Mouse (Mus musculus): ENCODE measurements around the gene Csnk1d. TPM values are rescaled to one million over a fixed set of nuclear protein-coding genes. Genes with fewer than 3 reads are reported as not detected.

The Csnk1d gene
- polyA plus RNA-seq, 1 experiment from 2014 or later = 147 TPM

- H3K4me1 ChIP-seq (replicated peaks) = peaks cover 15% of the 10 kb centered on the region
- H3K4me3 ChIP-seq = no peak overlapping the region
- ATAC-seq (ENCODE audit: low FRiP score) = no peak
- no peaks in the 10 kb centered on the region for H3K9me3 ChIP-seq
- no peak overlapping the region for H3K4me2 ChIP-seq
- no peaks in the 10 kb centered on the region for H3K27me3 ChIP-seq
- no peak overlapping the region for H3K9ac ChIP-seq
- no peak overlapping the region for H3K27ac ChIP-seq
- peaks cover 80% of the 10 kb centered on the region for H3K36me3 ChIP-seq
These were observed 8.7 kb downstream of the Csnk1d start for GRCm38 (mm10) chr11:120982459-120982858.

GRCm38 (mm10) chr11:120981661-120982060, 9.5 kb downstream of the Csnk1d start:
- Histone ChIP-seq H3K4me2 (no peak overlapping the region), H3K27ac (no peak overlapping the region), H3K9ac (no peak overlapping the region), H3K4me1 (replicated peaks) (peaks cover 7% of the 10 kb centered on the region), H3K27me3 (no peaks in the 10 kb centered on the region), H3K4me3 (no peak overlapping the region), H3K9me3 (no peaks in the 10 kb centered on the region), H3K36me3 (peaks cover 87% of the 10 kb centered on the region)
- ATAC-seq (ENCODE audit: low FRiP score) = no peak
- WGBS = 90% methylated on average over 4 of the region's 4 CpGs

- Histone ChIP-seq H3K27ac (no peak overlapping the region), H3K27me3 (no peaks in the 10 kb centered on the region), H3K4me1 (replicated peaks) (peaks cover 6% of the 10 kb centered on the region), H3K9ac (no peak overlapping the region), H3K4me3 (no peak overlapping the region), H3K36me3 (peaks cover 87% of the 10 kb centered on the region), H3K4me2 (no peak overlapping the region), H3K9me3 (no peaks in the 10 kb centered on the region)
- no peak for ATAC-seq (ENCODE audit: low FRiP score)
- 89% methylated on average over 9 of the region's 9 CpGs for WGBS
These were observed 10.6 kb downstream of the Csnk1d start for GRCm38 (mm10) chr11:120980427-120981035.

GRCm38 (mm10) chr11:120979711-120980426, 11.3 kb downstream of the Csnk1d start:
- Histone ChIP-seq H3K4me3 (no peak overlapping the region), H3K9ac (no peak overlapping the region), H3K9me3 (no peaks in the 10 kb centered on the region), H3K27ac (no peak overlapping the region), H3K4me2 (no peak overlapping the region), H3K36me3 (peaks cover 87% of the 10 kb centered on the region), H3K27me3 (no peaks in the 10 kb centered on the region), H3K4me1 (replicated peaks) (peaks cover 3% of the 10 kb centered on the region; the same call in 1 of the 2 replicates)
- ATAC-seq (ENCODE audit: low FRiP score) = no peak
- 92% methylated on average over 8 of the region's 8 CpGs for WGBS

- no peak overlapping the region for H3K4me3 ChIP-seq
- H3K36me3 ChIP-seq = peaks cover 95% of the 10 kb centered on the region
- no peak overlapping the region for H3K9ac ChIP-seq
- ATAC-seq (ENCODE audit: low FRiP score) = no peak
- no peak overlapping the region for H3K4me2 ChIP-seq
- no peaks in the 10 kb centered on the region for H3K27me3 ChIP-seq
- H3K4me1 ChIP-seq (replicated peaks) = no peaks in the 10 kb centered on the region
- H3K9me3 ChIP-seq = no peaks in the 10 kb centered on the region
- no peak overlapping the region for H3K27ac ChIP-seq
- WGBS = 81% methylated on average over 6 of the region's 6 CpGs
These were observed 17.8 kb downstream of the Csnk1d start for GRCm38 (mm10) chr11:120973318-120973717.

- no peak overlapping the region for H3K9ac ChIP-seq
- no peaks in the 10 kb centered on the region for H3K4me1 ChIP-seq (replicated peaks)
- no peak for ATAC-seq (ENCODE audit: low FRiP score)
- peaks cover 97% of the 10 kb centered on the region for H3K36me3 ChIP-seq
- WGBS = 95% methylated on average over 5 of the region's 5 CpGs
- H3K9me3 ChIP-seq = no peaks in the 10 kb centered on the region
- no peak overlapping the region for H3K4me3 ChIP-seq
- H3K4me2 ChIP-seq = no peak overlapping the region
- H3K27me3 ChIP-seq = no peaks in the 10 kb centered on the region
- no peak overlapping the region for H3K27ac ChIP-seq
These were observed 19.9 kb downstream of the Csnk1d start for GRCm38 (mm10) chr11:120971237-120971636.

GRCm38 (mm10) chr11:120969742-120970141, 21.4 kb downstream of the Csnk1d start:
- Histone ChIP-seq H3K9me3 (no peaks in the 10 kb centered on the region), H3K27ac (no peak overlapping the region), H3K4me3 (no peak overlapping the region), H3K4me2 (no peak overlapping the region), H3K36me3 (peaks cover 99% of the 10 kb centered on the region), H3K9ac (no peak overlapping the region), H3K27me3 (no peaks in the 10 kb centered on the region), H3K4me1 (replicated peaks) (peaks cover 8% of the 10 kb centered on the region)
- 97% methylated on average over 5 of the region's 5 CpGs for WGBS
- no peak for ATAC-seq (ENCODE audit: low FRiP score)

- no peaks in the 10 kb centered on the region for H3K27me3 ChIP-seq
- no peak overlapping the region for H3K27ac ChIP-seq
- WGBS = 92% methylated on average over 4 of the region's 4 CpGs
- peaks cover 12% of the 10 kb centered on the region for H3K4me1 ChIP-seq (replicated peaks)
- H3K9me3 ChIP-seq = no peaks in the 10 kb centered on the region
- H3K4me3 ChIP-seq = no peak overlapping the region
- H3K4me2 ChIP-seq = no peak overlapping the region
- peaks cover 98% of the 10 kb centered on the region for H3K36me3 ChIP-seq
- ATAC-seq (ENCODE audit: low FRiP score) = no peak
- no peak overlapping the region for H3K9ac ChIP-seq
These were observed 25.5 kb downstream of the Csnk1d start for GRCm38 (mm10) chr11:120965587-120965986.

GRCm38 (mm10) chr11:120964195-120965157, 26.7 kb downstream of the Csnk1d start:
- ATAC-seq (ENCODE audit: low FRiP score) = no peak
- no peak overlapping the region; the same call in 1 of the 2 replicates for H3K27ac ChIP-seq
- H3K4me1 ChIP-seq (replicated peaks) = peaks cover 12% of the 10 kb centered on the region
- no peak overlapping the region for H3K4me3 ChIP-seq
- H3K4me2 ChIP-seq = no peak overlapping the region
- peaks cover 91% of the 10 kb centered on the region for H3K36me3 ChIP-seq
- 77% methylated on average over 10 of the region's 10 CpGs for WGBS
- no peaks in the 10 kb centered on the region for H3K9me3 ChIP-seq
- no peak overlapping the region for H3K9ac ChIP-seq
- no peaks in the 10 kb centered on the region for H3K27me3 ChIP-seq

- H3K27ac ChIP-seq = no peak overlapping the region
- H3K4me1 ChIP-seq (replicated peaks) = peaks cover 12% of the 10 kb centered on the region
- no peak overlapping the region for H3K4me3 ChIP-seq
- H3K36me3 ChIP-seq = peaks cover 84% of the 10 kb centered on the region
- no peaks in the 10 kb centered on the region for H3K27me3 ChIP-seq
- H3K4me2 ChIP-seq = no peak overlapping the region
- no peak for ATAC-seq (ENCODE audit: low FRiP score)
- 92% methylated on average over 7 of the region's 7 CpGs for WGBS
- no peak overlapping the region for H3K9ac ChIP-seq
- H3K9me3 ChIP-seq = no peaks in the 10 kb centered on the region
These were observed 28.2 kb downstream of the Csnk1d start for GRCm38 (mm10) chr11:120962909-120963308.

- Histone ChIP-seq H3K4me3 (no peak overlapping the region), H3K27me3 (no peaks in the 10 kb centered on the region), H3K4me1 (replicated peaks) (peaks cover 12% of the 10 kb centered on the region), H3K9me3 (no peaks in the 10 kb centered on the region), H3K9ac (no peak overlapping the region), H3K4me2 (no peak overlapping the region), H3K36me3 (peaks cover 84% of the 10 kb centered on the region), H3K27ac (no peak overlapping the region)
- 93% methylated on average over 13 of the region's 13 CpGs for WGBS
- no peak for ATAC-seq (ENCODE audit: low FRiP score)
These were observed 28.9 kb downstream of the Csnk1d start for GRCm38 (mm10) chr11:120962050-120962771.

GRCm38 (mm10) chr11:120961594-120961993, 29.5 kb downstream of the Csnk1d start:
- Histone ChIP-seq H3K27me3 (no peaks in the 10 kb centered on the region), H3K9ac (no peak overlapping the region), H3K9me3 (no peaks in the 10 kb centered on the region), H3K4me1 (replicated peaks) (peaks cover 12% of the 10 kb centered on the region), H3K27ac (no peak overlapping the region), H3K4me3 (no peak overlapping the region), H3K36me3 (peaks cover 84% of the 10 kb centered on the region), H3K4me2 (no peak overlapping the region)
- ATAC-seq (ENCODE audit: low FRiP score) = no peak
- WGBS = 90% methylated on average over 7 of the region's 7 CpGs
